Mouse (Mus musculus): ENCODE measurements around the gene Acot3.

DNA sequence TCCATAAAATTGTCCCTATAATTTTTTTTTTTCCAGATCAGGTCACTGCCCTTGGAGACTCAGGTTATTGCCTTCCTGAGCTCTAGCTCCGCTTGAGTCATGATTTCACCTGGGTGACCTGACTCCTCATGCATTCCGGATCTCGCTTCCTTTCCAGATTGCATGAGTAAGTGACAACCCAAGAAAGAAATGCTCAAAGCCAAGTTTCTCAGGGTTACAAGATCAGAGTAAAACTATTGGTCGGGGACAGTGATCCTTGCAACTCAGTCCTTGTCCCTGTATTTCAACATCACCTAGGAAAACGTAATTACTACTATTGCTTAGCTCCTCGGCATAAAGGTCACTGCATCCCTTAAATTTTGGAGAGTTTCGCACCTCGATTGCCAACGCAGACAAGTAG lies 17.0 kb downstream of the Acot3 start, which contains the start of gene Acot5:
- TF ChIP-seq CTCF (IDR thresholded peaks at IDR 0.05; ENCODE audit: extremely low read depth, insufficient read length, insufficient replicate concordance, low read depth, low read length), result no peak
- no peak for TF ChIP-seq POLR2A (IDR thresholded peaks at IDR 0.05; ENCODE audit: low read depth, low read length)
